Mouse (Mus musculus) skeletal muscle tissue, adult 2 months (tissue): ENCODE measurements around the gene Gm45521.
A peak's percentile ranks its signal among the peaks of the same experiment; 100 is the strongest.

Experiments
- DNase-seq: peaks from one replicate; pipeline ENCODE4 v3.0.0-alpha.2; 2012; ENCODE audit warnings: low read depth, low spot score

Gene Gm45521

DNA sequence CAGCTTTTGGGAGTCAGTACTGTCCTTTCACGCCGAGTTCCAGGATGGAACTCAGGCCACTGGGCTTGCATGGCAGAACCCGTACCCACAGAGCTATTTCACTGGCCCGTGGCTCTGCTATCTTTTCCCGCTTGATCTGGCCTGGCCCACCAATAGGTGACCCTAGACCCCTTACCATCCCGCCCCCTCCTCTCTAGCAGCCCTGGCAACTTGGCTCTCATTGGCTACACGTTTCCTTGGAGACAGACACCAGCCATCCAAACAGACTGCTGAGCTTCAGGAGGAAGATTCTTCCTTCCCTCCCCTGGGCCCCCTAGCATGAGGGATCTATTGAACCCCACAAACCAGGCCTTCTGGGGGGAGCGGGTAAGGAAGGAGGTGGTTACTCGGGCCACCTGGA lies at the start of gene Gm45521:
Gene Gm45521 (plus strand): TSS at position 240 of the 400 bp plus-strand sequence.
- no peak for DNase-seq

DNA sequence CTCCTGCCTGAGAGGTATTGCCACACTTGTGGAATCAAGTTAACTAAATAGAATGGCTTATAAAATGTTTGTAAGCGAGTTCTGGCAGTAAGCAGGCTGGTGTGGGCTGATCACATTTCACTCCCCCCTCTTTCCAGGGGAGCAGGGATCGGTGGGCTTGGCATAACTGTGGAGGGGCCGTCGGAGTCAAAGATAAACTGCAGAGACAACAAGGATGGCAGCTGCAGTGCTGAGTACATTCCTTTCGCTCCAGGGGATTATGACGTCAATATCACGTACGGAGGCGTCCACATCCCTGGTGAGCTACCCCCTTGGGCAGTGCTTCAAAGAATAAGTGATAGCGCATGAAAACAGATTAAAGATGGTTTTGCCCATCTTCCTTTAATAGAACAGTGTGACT lies 47.6 kb upstream of the Gm45521 start:
- no peak for DNase-seq

GRCm38 (mm10) chr14:7913842-7914241 lies 43.2 kb upstream of the Gm45521 start:
- DNase-seq = peak; percentile 23

- DNase-seq = no peak
Observed at GRCm38 (mm10) chr14:7914461-7914860, 42.6 kb upstream of the Gm45521 start.

GRCm38 (mm10) chr14:7918150-7918991 lies 38.7 kb upstream of the Gm45521 start:
- no peak for DNase-seq

DNA sequence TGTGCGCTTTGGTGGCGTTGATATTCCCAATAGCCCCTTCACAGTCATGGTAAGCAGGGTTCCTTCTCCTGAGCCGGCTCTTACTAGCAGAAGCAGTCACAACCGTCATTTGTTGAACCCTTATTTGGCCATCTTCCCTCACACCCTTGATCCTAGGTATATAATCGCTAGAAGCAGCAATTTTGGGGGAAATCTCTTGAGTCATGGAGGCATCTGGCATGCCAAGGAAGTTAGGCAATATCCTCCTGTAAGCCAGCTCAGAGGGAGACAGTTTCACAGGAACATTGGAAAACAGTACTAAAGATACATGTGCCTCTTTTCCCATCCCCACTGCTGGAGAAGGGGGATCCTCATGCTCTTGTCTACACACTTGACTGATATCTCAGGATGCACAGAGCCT lies 37.8 kb upstream of the Gm45521 start:
- no peak for DNase-seq

GRCm38 (mm10) chr14:7919921-7920320 lies 37.2 kb upstream of the Gm45521 start:
- DNase-seq = no peak

GRCm38 (mm10) chr14:7921459-7921858 lies 35.6 kb upstream of the Gm45521 start:
- DNase-seq = no peak

DNA sequence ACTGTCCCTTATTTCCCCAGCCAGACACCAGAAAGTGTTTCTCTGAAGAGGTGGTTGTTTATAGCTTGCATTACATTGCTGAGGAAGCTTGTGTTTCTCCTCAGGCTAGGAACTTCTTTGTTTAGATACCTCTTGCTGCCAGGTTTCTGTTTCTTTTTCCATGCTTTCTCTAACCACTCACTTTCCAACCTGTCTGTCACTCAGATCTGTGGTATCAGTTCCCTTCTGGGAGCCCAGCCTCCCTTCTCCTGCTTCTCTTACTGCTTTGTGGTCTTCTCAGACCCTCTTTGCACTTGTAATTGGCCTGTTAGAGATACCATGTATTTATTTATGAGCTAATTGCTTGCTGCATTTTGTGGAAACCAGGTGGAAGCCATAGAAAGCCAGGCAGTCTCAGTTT lies 33.5 kb upstream of the Gm45521 start:
- no peak for DNase-seq

DNA sequence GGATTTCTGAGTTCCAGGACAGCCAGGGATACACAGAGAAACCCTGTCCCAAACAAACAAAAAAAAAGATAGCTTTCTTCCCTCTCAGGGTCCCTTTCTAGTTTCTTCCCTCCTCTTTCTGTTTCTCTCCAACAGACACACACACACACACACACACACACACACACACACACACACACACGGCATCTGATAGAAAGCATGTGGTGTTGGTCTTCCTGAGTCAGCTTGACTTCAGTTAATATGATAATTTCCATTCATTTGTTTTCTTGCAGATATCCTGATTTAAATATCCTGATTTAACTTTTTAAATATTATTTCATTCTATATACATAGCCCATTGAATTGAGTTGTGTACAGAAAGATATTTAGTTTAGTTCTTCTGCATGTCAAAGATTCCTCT lies 28.7 kb upstream of the Gm45521 start:
- DNase-seq = no peak

- DNase-seq = no peak
Observed at GRCm38 (mm10) chr14:7929029-7929428, 28.1 kb upstream of the Gm45521 start.

DNA sequence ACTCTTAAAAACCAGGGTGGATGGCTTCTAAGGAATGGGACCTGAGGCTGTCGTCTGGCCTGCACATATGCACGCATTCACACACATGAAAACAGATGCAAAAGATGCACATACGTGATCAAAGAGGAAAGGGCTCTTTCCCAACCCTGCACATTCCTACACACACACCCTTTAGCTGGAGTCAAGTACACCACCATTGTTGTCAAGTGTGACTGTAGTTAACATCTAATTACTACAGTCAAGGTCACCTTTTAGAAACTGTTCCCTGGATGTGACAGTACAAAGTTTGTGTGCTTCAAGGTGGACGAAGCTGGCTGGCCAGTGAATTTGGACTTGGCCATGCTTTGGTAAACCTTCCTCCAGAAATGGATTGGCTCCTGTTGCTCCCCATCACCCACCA lies 24.9 kb upstream of the Gm45521 start:
- no peak for DNase-seq

DNA sequence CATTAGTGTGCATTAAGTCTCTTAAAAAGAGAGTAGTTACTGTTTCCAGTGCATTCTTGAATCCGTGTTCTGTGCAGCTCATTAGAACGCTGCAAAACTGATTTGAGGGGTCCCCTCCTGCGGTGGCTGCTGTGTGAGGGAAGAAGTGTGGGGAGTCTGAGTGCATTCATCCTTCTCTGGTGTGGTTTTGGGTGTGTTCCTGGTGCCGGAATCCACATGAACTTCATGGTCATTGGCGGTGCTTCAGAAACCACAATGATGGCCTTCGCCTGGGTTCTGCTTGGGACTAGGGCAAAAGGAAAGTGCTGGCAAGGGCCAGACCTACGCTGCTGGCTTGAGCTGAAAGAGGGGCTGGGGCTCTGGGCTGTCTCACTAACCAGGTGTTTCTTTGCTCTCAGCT lies 22.9 kb upstream of the Gm45521 start:
- no peak for DNase-seq

GRCm38 (mm10) chr14:7937052-7937630 lies 19.9 kb upstream of the Gm45521 start:
- DNase-seq = no peak

- no peak for DNase-seq
Observed at GRCm38 (mm10) chr14:7938809-7939784, 18.0 kb upstream of the Gm45521 start.

GRCm38 (mm10) chr14:7941413-7941812 lies 15.7 kb upstream of the Gm45521 start:
- no peak for DNase-seq

DNA sequence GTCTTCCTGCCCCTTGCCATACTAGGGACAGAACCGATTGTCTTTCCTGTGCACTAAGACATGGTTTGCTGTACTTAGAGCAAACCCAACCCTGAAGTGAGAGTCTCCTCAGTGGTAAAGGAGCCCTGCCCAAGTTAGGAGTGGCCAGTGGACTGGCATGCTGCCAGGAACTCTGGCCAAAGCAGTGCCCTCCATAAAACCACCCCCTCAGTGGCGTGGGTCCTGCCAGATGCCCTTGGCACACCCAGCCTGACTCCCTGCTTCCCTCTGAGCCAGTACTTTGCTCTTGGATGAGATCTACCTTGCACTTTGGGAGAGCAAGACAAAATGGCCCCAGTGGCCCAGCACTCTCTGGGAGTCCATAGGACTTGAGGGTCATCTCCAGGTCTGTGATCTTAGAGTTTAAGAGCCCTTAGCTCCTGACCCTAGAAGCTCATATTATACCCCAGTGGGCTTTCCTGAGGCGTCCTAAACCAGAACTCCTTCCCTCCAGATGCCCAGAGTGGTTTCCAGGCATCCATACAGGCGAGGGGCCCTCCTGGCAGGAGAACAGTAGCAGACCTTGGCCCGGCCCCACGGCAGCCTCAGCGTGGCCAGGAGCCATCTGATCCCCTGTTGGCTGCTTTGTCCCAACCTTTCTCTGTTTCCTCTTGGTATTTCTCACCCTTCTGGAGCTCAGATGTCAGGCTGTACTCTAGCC lies 13.8 kb upstream of the Gm45521 start:
- DNase-seq = peak; percentile 38

DNA sequence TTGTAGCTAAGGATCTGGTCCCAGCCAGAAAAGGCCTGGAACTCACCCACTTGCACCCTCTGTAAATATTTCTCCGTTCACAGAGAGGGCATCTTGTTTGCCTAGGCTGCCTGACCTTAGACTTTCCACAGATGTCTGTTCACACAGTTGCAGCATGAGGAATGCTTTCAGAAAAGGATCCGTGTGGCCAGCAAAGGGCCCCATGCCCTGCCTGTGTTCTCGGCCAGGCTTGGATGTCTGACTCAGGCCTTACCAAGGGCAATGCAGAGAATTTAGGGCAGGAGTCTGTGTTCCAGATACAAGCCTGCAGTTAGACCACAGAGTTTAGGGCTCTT lies 13.3 kb upstream of the Gm45521 start:
- peak; percentile 23 for DNase-seq

GRCm38 (mm10) chr14:7944349-7945039 lies 12.6 kb upstream of the Gm45521 start:
- no peak for DNase-seq

DNA sequence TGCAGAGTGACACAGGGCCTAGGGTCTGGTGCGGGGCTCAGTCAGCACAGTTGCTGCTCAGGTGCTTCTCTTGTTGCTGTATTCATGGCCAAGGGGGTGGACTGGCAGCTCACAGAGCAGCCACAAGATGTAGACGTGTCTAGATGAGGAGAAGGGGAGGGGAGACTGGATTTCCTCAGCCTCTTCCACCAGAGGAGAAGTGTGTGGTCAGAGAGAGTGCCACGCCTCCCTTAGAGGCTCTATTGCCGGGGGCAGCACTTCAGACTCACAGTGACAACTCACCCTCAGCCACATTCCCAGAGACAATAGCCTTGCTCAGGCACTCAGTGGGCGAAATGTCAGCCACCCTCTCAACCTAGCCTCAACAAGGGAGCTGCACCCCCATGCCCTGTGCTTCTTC lies 11.8 kb upstream of the Gm45521 start:
- no peak for DNase-seq

DNA sequence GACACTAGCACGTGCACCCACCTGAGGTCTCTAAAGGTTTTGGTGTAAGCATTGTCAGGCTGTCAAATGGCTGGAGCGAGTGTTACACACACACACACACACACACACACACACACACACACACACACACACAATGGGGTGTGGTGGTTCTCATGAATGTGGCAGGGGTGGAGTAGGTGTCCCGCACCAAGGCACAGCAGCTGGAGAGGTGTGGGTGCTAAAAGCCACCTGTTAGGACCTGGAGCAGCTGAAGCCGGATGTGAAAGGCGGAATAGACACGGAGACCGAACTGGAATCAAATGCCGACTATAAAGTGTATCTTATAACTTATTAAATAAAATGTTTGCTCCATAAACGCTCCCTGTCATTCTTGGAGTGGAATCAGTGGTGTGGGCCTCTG lies 5.9 kb upstream of the Gm45521 start:
- DNase-seq = no peak
